Mouse (Mus musculus) forebrain, postnatal 0 days (tissue): ENCODE measurements around the gene Pofut1. TPM values are rescaled to one million over a fixed set of nuclear protein-coding genes. Genes with fewer than 3 reads are reported as not detected.

Experiments used
- ATAC-seq: fragments of 200-750 bp; cut with Nextera tagmentation; 2 replicates; pipeline ENCODE4 v1.8.0; 2017; ENCODE audit warnings: mild to moderate bottlenecking, moderate library complexity
- DNase-seq: peaks from one replicate; pipeline ENCODE4 v3.0.0-alpha.2; 2015
- H3K27ac ChIP-seq: fragments of 300-500 bp; sonication (generic); 2 replicates; pipeline ENCODE4 v1.5.1; 2014; ENCODE audit warnings: low read depth, mild to moderate bottlenecking, antibody characterized with exemption, low read length, moderate library complexity, mixed read lengths
- H3K27me3 ChIP-seq: fragments of 300-500 bp; sonication (generic); 2 replicates; pipeline ENCODE4 v1.6.1; 2014; ENCODE audit warnings: mild to moderate bottlenecking, low read length, mixed read lengths; ENCODE audit not compliant: insufficient read depth
- H3K36me3 ChIP-seq: fragments of 300-500 bp; sonication (generic); 2 replicates; pipeline ENCODE4 v1.6.1; 2014; ENCODE audit warnings: mild to moderate bottlenecking, moderate library complexity; ENCODE audit not compliant: insufficient read depth
- H3K4me1 ChIP-seq: fragments of 300-500 bp; sonication (generic); 2 replicates; pipeline ENCODE4 v1.6.1; 2014; ENCODE audit warnings: antibody characterized with exemption; ENCODE audit not compliant: insufficient read depth
- H3K4me2 ChIP-seq: fragments of 300-500 bp; sonication (generic); 2 replicates; pipeline ENCODE4 v1.6.1; 2014; ENCODE audit warnings: low read depth, mild to moderate bottlenecking, moderate library complexity
- H3K4me3 ChIP-seq: fragments of 300-500 bp; sonication (generic); 2 replicates; pipeline ENCODE4 v1.5.1; 2014; ENCODE audit warnings: low read depth, low read length, mixed read lengths
- H3K9ac ChIP-seq: fragments of 300-500 bp; sonication (generic); 2 replicates; pipeline ENCODE4 v1.6.1; 2014; ENCODE audit warnings: mild to moderate bottlenecking
- H3K9me3 ChIP-seq: fragments of 300-500 bp; sonication (generic); 2 replicates; pipeline ENCODE4 v1.6.1; 2016; ENCODE audit warnings: low read length
- CTCF ChIP-seq: sonication (generic); IDR thresholded peaks from 2 replicates; pipeline ENCODE4 v1.5.1; 2016; ENCODE audit warnings: antibody characterized with exemption, control low read depth, low read depth
- WGBS: fragments of 180-500 bp; shearing (Covaris S2); extraction: QIAGEN DNeasy Blood & Tissue Kit; methylation state at CpG from one replicate; pipeline ENCODE4 v1.1.7; 2014; 5-methylcytosine and 5-hydroxymethylcytosine counted together
- polyA plus RNA-seq: library from polyadenylated mRNA; unstranded; fragments of >200 nt; fragmentation: Nextera tagmentation; extraction: Ambion mirVana; gene quantifications from 2 replicates; pipeline ENCODE4 v1.2.1, GENCODE M21; 2015
- total RNA-seq: library from RNA; depleted of rRNA; stranded (reverse); fragments of >200 nt; gene quantifications from 2 replicates; pipeline ENCODE4 v1.2.3, GENCODE M21; 2014; rRNA removed

The Pofut1 gene
- total and polyA plus RNA-seq, 2 experiments from 2014 or later, result 3.4 to 22.9 TPM

- Histone ChIP-seq H3K4me3 (no peak overlapping the region), H3K4me1 (no peaks in the 10 kb centered on the region), H3K27ac (no peak overlapping the region), H3K36me3 (no peaks in the 10 kb centered on the region), H3K4me2 (no peak overlapping the region), H3K27me3 (no peaks in the 10 kb centered on the region), H3K9ac (no peak overlapping the region), H3K9me3 (no peaks in the 10 kb centered on the region)
- TF ChIP-seq CTCF, result no peak
- 79% methylated on average over 6 of the region's 6 CpGs for WGBS
- DNase-seq (no peak), ATAC-seq (no peak)
These were observed 63.9 kb downstream of the Pofut1 start for GRCm38 (mm10) chr2:153305240-153305639.

GRCm38 (mm10) chr2:153308586-153308985 lies 67.3 kb downstream of the Pofut1 start:
- no peaks in the 10 kb centered on the region for H3K27me3 ChIP-seq
- ATAC-seq (no peak), DNase-seq (no peak)
- no peak for TF ChIP-seq CTCF
- H3K4me1 ChIP-seq, result no peaks in the 10 kb centered on the region
- no peak overlapping the region for H3K27ac ChIP-seq
- H3K9ac ChIP-seq, result no peak overlapping the region
- 89% methylated on average over 7 of the region's 7 CpGs for WGBS
- no peak overlapping the region for H3K4me2 ChIP-seq
- H3K4me3 ChIP-seq, result no peak overlapping the region
- H3K9me3 ChIP-seq, result no peaks in the 10 kb centered on the region
- H3K36me3 ChIP-seq, result no peaks in the 10 kb centered on the region

- ATAC-seq, result no peak
- DNase-seq, result no peak
- no peak for TF ChIP-seq CTCF
- Histone ChIP-seq H3K4me3 (no peak overlapping the region), H3K36me3 (no peaks in the 10 kb centered on the region), H3K27ac (no peak overlapping the region), H3K4me1 (no peaks in the 10 kb centered on the region), H3K9me3 (no peaks in the 10 kb centered on the region), H3K4me2 (no peak overlapping the region), H3K9ac (no peak overlapping the region), H3K27me3 (no peaks in the 10 kb centered on the region)
- WGBS, result 82% methylated on average over 8 of the region's 8 CpGs
These were observed 67.8 kb downstream of the Pofut1 start for GRCm38 (mm10) chr2:153309106-153309505.

GRCm38 (mm10) chr2:153310228-153310627 lies 68.9 kb downstream of the Pofut1 start:
- no peaks in the 10 kb centered on the region for H3K4me1 ChIP-seq
- 70% methylated on average over 6 of the region's 6 CpGs for WGBS

GRCm38 (mm10) chr2:153312884-153313283 lies 71.6 kb downstream of the Pofut1 start:
- no peak overlapping the region for H3K9ac ChIP-seq
- no peak for ATAC-seq
- no peak overlapping the region for H3K4me2 ChIP-seq
- peaks cover 19% of the 10 kb centered on the region for H3K36me3 ChIP-seq
- no peak overlapping the region for H3K4me3 ChIP-seq
- DNase-seq, result no peak
- no peak for TF ChIP-seq CTCF
- H3K27ac ChIP-seq, result no peak overlapping the region
- no peaks in the 10 kb centered on the region for H3K4me1 ChIP-seq
- no peaks in the 10 kb centered on the region for H3K9me3 ChIP-seq
- WGBS, result 86% methylated on average over 9 of the region's 9 CpGs
- no peaks in the 10 kb centered on the region for H3K27me3 ChIP-seq

More at GRCm38 (mm10) chr2:153310228-153310627, 68.9 kb downstream of the Pofut1 start:
- Histone ChIP-seq H3K9ac (no peak overlapping the region), H3K9me3 (no peaks in the 10 kb centered on the region), H3K27me3 (no peaks in the 10 kb centered on the region), H3K36me3 (no peaks in the 10 kb centered on the region), H3K4me2 (no peak overlapping the region), H3K4me3 (no peak overlapping the region), H3K27ac (no peak overlapping the region)
- no peak for DNase-seq
- no peak for ATAC-seq
- no peak for TF ChIP-seq CTCF

GRCm38 (mm10) chr2:153318408-153318807 lies 77.1 kb downstream of the Pofut1 start:
- Histone ChIP-seq H3K36me3 (peaks cover 49% of the 10 kb centered on the region), H3K4me2 (no peak overlapping the region), H3K9ac (no peak overlapping the region), H3K4me3 (no peak overlapping the region), H3K27me3 (no peaks in the 10 kb centered on the region), H3K9me3 (no peaks in the 10 kb centered on the region), H3K4me1 (no peaks in the 10 kb centered on the region), H3K27ac (no peak overlapping the region)
- no peak for TF ChIP-seq CTCF
- ATAC-seq (no peak), DNase-seq (no peak)
- WGBS, result 93% methylated on average over 4 of the region's 4 CpGs

- no peak overlapping the region for H3K4me3 ChIP-seq
- H3K9me3 ChIP-seq, result no peaks in the 10 kb centered on the region
- H3K9ac ChIP-seq, result no peak overlapping the region
- H3K36me3 ChIP-seq, result peaks cover 56% of the 10 kb centered on the region
- no peaks in the 10 kb centered on the region for H3K4me1 ChIP-seq
- ATAC-seq (no peak), DNase-seq (no peak)
- H3K27me3 ChIP-seq, result no peaks in the 10 kb centered on the region
- no peak overlapping the region for H3K4me2 ChIP-seq
- no peak for TF ChIP-seq CTCF
- H3K27ac ChIP-seq, result no peak overlapping the region
- WGBS, result 87% methylated on average over 8 of the region's 8 CpGs
These were observed 77.8 kb downstream of the Pofut1 start for GRCm38 (mm10) chr2:153319036-153319643.

Other genes starting within 250 kb of the Pofut1 start
- 65.9 and 95.4 TPM in 2 replicates for gene Pdrg1, start 226.1 kb upstream of the Pofut1 start, total RNA-seq
- 195 and 219 TPM in 2 replicates for gene Pdrg1, start 226.1 kb upstream of the Pofut1 start, polyA plus RNA-seq
- gene Xkr7, start 209.7 kb upstream of the Pofut1 start, total RNA-seq, result 17.2 and 21.9 TPM in 2 replicates
- gene Xkr7, start 209.7 kb upstream of the Pofut1 start, polyA plus RNA-seq, result 0.76 and 0.77 TPM in 2 replicates
- gene Ccm2l, start 175.6 kb upstream of the Pofut1 start, total RNA-seq, result 2.1 and 7.4 TPM in 2 replicates
- 1.1 TPM in 2 replicates for gene Ccm2l, start 175.6 kb upstream of the Pofut1 start, polyA plus RNA-seq
- 3.1 and 5.7 TPM in 2 replicates for gene Hck, start 133.1 kb upstream of the Pofut1 start, total RNA-seq
- 2.6 and 3.5 TPM in 2 replicates for gene Hck, start 133.1 kb upstream of the Pofut1 start, polyA plus RNA-seq
- 42.8 and 60.4 TPM in 2 replicates for gene Tm9sf4, start 80.2 kb upstream of the Pofut1 start, total RNA-seq
- 52.5 and 69.3 TPM in 2 replicates for gene Tm9sf4, start 80.2 kb upstream of the Pofut1 start, polyA plus RNA-seq
- gene Tspyl3, start 16.1 kb upstream of the Pofut1 start, total RNA-seq, result 23.6 and 28.8 TPM in 2 replicates
- gene Tspyl3, start 16.1 kb upstream of the Pofut1 start, polyA plus RNA-seq, result 44.3 and 52.2 TPM in 2 replicates
- 3.7 and 5.1 TPM in 2 replicates for gene Plagl2, start 107 bp upstream of the Pofut1 start, total RNA-seq
- gene Plagl2, start 107 bp upstream of the Pofut1 start, polyA plus RNA-seq, result 2.1 and 2.5 TPM in 2 replicates
- gene Kif3b, start 49.9 kb downstream of the Pofut1 start, total RNA-seq, result 56.6 and 62.5 TPM in 2 replicates
- 17.4 and 20.6 TPM in 2 replicates for gene Kif3b, start 49.9 kb downstream of the Pofut1 start, polyA plus RNA-seq
- gene Asxl1, start 104.3 kb downstream of the Pofut1 start, total RNA-seq, result 26.2 and 32.6 TPM in 2 replicates
- gene Asxl1, start 104.3 kb downstream of the Pofut1 start, polyA plus RNA-seq, result 8.4 and 12.3 TPM in 2 replicates